Mouse (Mus musculus): ENCODE measurements at regions not wholly inside any gene's neighbourhood (a gene's known extent, or its start where the extent isn't known, plus 50 kb on each side); places are given as distances from the start of the nearest gene placed in this dataset.

- no peak for TF ChIP-seq CTCF (IDR thresholded peaks at IDR 0.05; ENCODE audit: low read depth)
- TF ChIP-seq EP300 (IDR thresholded peaks at IDR 0.05; ENCODE audit: low read depth), result no peak
Observed at GRCm38 (mm10) chr11:117540609-117541008, 56.4 kb downstream of the Gm11733 start.

All from liver, embryonic 14.5 days (tissue).